Mouse (Mus musculus) heart, postnatal 0 days (tissue): ENCODE results near the gene Cyp2c23.

Source experiments
- CTCF ChIP-seq: IDR thresholded peaks from 2 replicates; pipeline ENCODE4 v1.5.1; 2016; ENCODE audit warnings: antibody characterized with exemption, control low read depth, low read depth
- EP300 ChIP-seq: IDR thresholded peaks from 2 replicates; pipeline ENCODE4 v1.6.1; 2016; ENCODE audit warnings: antibody characterized with exemption, low read depth

DNA sequence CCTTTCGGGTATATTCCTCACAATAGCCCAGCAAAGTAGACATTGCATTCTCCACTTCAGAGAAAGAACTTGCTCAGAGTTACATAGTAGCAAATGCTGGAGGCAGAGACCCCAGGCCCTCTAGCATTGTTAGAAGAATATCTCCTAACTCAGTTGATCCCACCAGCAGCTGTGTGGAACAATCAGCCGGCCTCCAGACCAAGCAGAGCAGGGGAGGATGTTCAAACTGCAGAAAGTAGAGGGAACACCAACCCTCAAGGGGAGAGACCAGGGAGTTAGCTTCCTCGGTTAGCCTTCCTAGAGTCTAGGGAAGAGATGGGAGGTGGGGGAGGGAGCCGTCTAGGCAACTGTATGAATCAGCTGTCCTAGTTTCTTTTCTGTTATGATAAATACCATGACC, 36.5 kb downstream of the Cyp2c23 start:
- TF ChIP-seq CTCF: no peak
- no peak for TF ChIP-seq EP300
